Mouse (Mus musculus): Measurements from ENCODE around the gene Inpp5f. TPM values are rescaled to one million over a fixed set of nuclear protein-coding genes. Genes with fewer than 3 reads are reported as not detected.
A peak's percentile ranks its signal among the peaks of the same experiment; 100 is the strongest.
"Not testable (repeated sequence)": the region's sequence is repeated elsewhere in the genome, so short reads cannot be mapped to it uniquely, and the experiment has no call there.

Inpp5f gene
- polyA plus RNA-seq (2015; fragmentation: Nextera tagmentation; extraction: Ambion mirVana) = 25.3 TPM in 2 replicates

- Histone ChIP-seq H3K4me1 (peaks cover 13% of the 10 kb centered on the region), H3K4me3 (peak within 1 kb of the TSS; percentile 89), H3K27ac (peak within 1 kb of the TSS; percentile 74), H3K27me3 (no peaks in the 10 kb centered on the region), H3K4me2 (peak within 1 kb of the TSS; percentile 80), H3K9ac (peak within 1 kb of the TSS; percentile 88), H3K9me3 (no peaks in the 10 kb centered on the region), H3K36me3 (no peaks in the 10 kb centered on the region)
- WGBS = 2% methylated on average over 66 of the region's 68 CpGs
- peak; percentile 99 for ATAC-seq (ENCODE audit: insufficient number of reproducible peaks, insufficient read depth, low FRiP score, low TSS enrichment, low read depth)
These were observed at the start of gene Inpp5f for GRCm38 (mm10) chr7:128610897-128611798. Gene Inpp5f (plus strand): TSS chr7:128611328.

- no peak for ATAC-seq (ENCODE audit: insufficient number of reproducible peaks, insufficient read depth, low FRiP score, low TSS enrichment, low read depth)
- WGBS = 45% methylated on average over 4 of the region's 4 CpGs
- no peak overlapping the region for H3K9ac ChIP-seq
- no peaks in the 10 kb centered on the region for H3K36me3 ChIP-seq
- no peak overlapping the region for H3K4me2 ChIP-seq
- no peaks in the 10 kb centered on the region for H3K4me1 ChIP-seq
- H3K9me3 ChIP-seq = no peaks in the 10 kb centered on the region
- H3K27ac ChIP-seq = no peak overlapping the region
- H3K27me3 ChIP-seq = no peaks in the 10 kb centered on the region
- no peak overlapping the region for H3K4me3 ChIP-seq
These were observed 47.8 kb upstream of the Inpp5f start for GRCm38 (mm10) chr7:128563373-128563772.

- Histone ChIP-seq H3K4me3 (no peak overlapping the region), H3K27ac (no peak overlapping the region), H3K4me2 (no peak overlapping the region), H3K9ac (no peak overlapping the region), H3K9me3 (no peaks in the 10 kb centered on the region), H3K36me3 (no peaks in the 10 kb centered on the region), H3K27me3 (no peaks in the 10 kb centered on the region), H3K4me1 (no peaks in the 10 kb centered on the region)
- WGBS = 70% methylated on average over 7 of the region's 7 CpGs
- no peak for ATAC-seq (ENCODE audit: insufficient number of reproducible peaks, insufficient read depth, low FRiP score, low TSS enrichment, low read depth)
These were observed 44.8 kb upstream of the Inpp5f start for GRCm38 (mm10) chr7:128566311-128566710.

GRCm38 (mm10) chr7:128567561-128568244, 43.4 kb upstream of the Inpp5f start:
- no peak for ATAC-seq (ENCODE audit: insufficient number of reproducible peaks, insufficient read depth, low FRiP score, low TSS enrichment, low read depth)
- 89% methylated on average over 8 of the region's 8 CpGs for WGBS
- no peak overlapping the region for H3K4me3 ChIP-seq
- H3K27me3 ChIP-seq = no peaks in the 10 kb centered on the region
- no peaks in the 10 kb centered on the region for H3K4me1 ChIP-seq
- H3K9me3 ChIP-seq = no peaks in the 10 kb centered on the region
- H3K4me2 ChIP-seq = no peak overlapping the region
- no peak overlapping the region for H3K27ac ChIP-seq
- H3K36me3 ChIP-seq = no peaks in the 10 kb centered on the region
- H3K9ac ChIP-seq = no peak overlapping the region

GRCm38 (mm10) chr7:128569429-128569828, 41.7 kb upstream of the Inpp5f start:
- H3K36me3 ChIP-seq; H3K27ac ChIP-seq; H3K27me3 ChIP-seq; H3K4me3 ChIP-seq; H3K4me2 ChIP-seq; H3K9me3 ChIP-seq; H3K9ac ChIP-seq; ATAC-seq (ENCODE audit: insufficient number of reproducible peaks, insufficient read depth, low FRiP score, low TSS enrichment, low read depth); H3K4me1 ChIP-seq: not testable (repeated sequence)
- WGBS = 92% methylated on average over 2 of the region's 2 CpGs

DNA sequence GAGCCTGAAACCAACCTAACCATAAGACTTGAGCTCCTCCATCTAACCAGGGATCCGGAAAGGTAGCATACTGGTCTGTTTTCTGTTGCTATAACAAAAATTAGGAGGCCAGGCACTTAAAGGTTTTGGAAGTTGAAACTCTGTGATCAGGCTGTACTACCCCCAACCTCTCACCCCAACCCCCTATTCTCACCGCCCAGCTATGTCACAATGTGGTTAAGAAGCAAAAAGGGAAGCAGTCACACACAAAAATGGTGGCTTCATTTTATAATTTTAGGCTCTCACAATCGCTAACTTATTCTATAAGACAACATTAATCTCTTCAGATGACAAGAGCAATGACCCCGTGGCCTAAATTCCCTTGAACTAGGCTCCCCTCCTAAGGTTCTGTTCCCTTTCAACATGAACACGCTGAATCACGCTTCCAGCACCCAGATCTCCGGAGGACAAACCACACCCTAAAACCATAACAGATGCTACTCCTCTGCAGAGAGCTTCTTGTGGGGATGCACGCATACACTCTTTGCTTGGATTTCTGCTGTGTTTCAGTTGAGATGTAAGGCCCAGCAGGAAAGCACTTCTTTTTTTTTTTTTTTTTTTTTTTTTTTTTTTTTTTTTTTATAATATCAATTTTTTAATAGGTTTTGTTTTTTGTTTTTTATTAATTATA, 41.0 kb upstream of the Inpp5f start:
- Histone ChIP-seq H3K9me3 (no peaks in the 10 kb centered on the region), H3K4me2 (no peak overlapping the region), H3K27ac (no peak overlapping the region), H3K9ac (no peak overlapping the region), H3K4me1 (peaks cover 3% of the 10 kb centered on the region; the same call in 1 of the 2 replicates), H3K4me3 (no peak overlapping the region), H3K36me3 (no peaks in the 10 kb centered on the region), H3K27me3 (no peaks in the 10 kb centered on the region)
- no peak for ATAC-seq (ENCODE audit: insufficient number of reproducible peaks, insufficient read depth, low FRiP score, low TSS enrichment, low read depth)
- WGBS = 82% methylated on average over 8 of the region's 8 CpGs

- H3K4me3 ChIP-seq; H3K27ac ChIP-seq; H3K4me2 ChIP-seq; H3K4me1 ChIP-seq; H3K36me3 ChIP-seq; ATAC-seq (ENCODE audit: insufficient number of reproducible peaks, insufficient read depth, low FRiP score, low TSS enrichment, low read depth); H3K9me3 ChIP-seq; H3K27me3 ChIP-seq; H3K9ac ChIP-seq: not testable (repeated sequence)
- 89% methylated on average over 7 of the region's 7 CpGs for WGBS
These were observed 40.5 kb upstream of the Inpp5f start for GRCm38 (mm10) chr7:128570657-128571056.

GRCm38 (mm10) chr7:128572030-128572429, 39.1 kb upstream of the Inpp5f start:
- H3K9me3 ChIP-seq = no peaks in the 10 kb centered on the region
- H3K4me3 ChIP-seq = no peak overlapping the region
- H3K27me3 ChIP-seq = no peaks in the 10 kb centered on the region
- peaks cover 3% of the 10 kb centered on the region; the same call in 1 of the 2 replicates for H3K4me1 ChIP-seq
- H3K9ac ChIP-seq = no peak overlapping the region
- WGBS = 57% methylated on average over 4 of the region's 4 CpGs
- no peak overlapping the region for H3K27ac ChIP-seq
- no peak overlapping the region for H3K4me2 ChIP-seq
- no peaks in the 10 kb centered on the region for H3K36me3 ChIP-seq
- no peak for ATAC-seq (ENCODE audit: insufficient number of reproducible peaks, insufficient read depth, low FRiP score, low TSS enrichment, low read depth)

GRCm38 (mm10) chr7:128575211-128575610, 35.9 kb upstream of the Inpp5f start:
- Histone ChIP-seq H3K9me3 (no peaks in the 10 kb centered on the region), H3K36me3 (no peaks in the 10 kb centered on the region), H3K4me3 (no peak overlapping the region), H3K9ac (no peak overlapping the region), H3K4me2 (no peak overlapping the region), H3K4me1 (peaks cover 7% of the 10 kb centered on the region; the same call in 1 of the 2 replicates), H3K27me3 (no peaks in the 10 kb centered on the region), H3K27ac (no peak overlapping the region)
- ATAC-seq (ENCODE audit: insufficient number of reproducible peaks, insufficient read depth, low FRiP score, low TSS enrichment, low read depth) = no peak
- WGBS = 83% methylated on average over 5 of the region's 5 CpGs

DNA sequence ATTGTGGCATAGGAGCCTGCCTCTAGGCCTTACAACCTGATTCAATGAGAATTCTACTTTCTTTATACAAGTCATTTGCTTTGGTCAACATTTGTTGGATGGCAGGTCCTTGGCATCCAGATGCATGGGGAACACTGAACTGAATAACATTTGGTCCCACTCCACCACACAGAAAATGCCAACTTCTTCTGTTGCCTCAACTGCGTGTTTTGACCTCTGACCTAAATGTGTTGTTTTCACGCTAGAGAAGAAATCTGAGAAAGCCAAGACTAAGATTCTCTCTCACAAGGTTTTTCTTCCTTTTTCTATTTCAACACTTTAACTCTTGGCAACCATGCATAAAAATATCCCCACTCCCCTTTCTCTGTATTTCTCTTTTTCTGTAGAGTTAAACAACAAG, 35.3 kb upstream of the Inpp5f start:
- Histone ChIP-seq H3K4me1 (peaks cover 7% of the 10 kb centered on the region; the same call in 1 of the 2 replicates), H3K4me2 (no peak overlapping the region), H3K9me3 (no peaks in the 10 kb centered on the region), H3K9ac (no peak overlapping the region), H3K27me3 (no peaks in the 10 kb centered on the region), H3K27ac (no peak overlapping the region), H3K4me3 (no peak overlapping the region), H3K36me3 (no peaks in the 10 kb centered on the region)
- no peak for ATAC-seq (ENCODE audit: insufficient number of reproducible peaks, insufficient read depth, low FRiP score, low TSS enrichment, low read depth)
- 67% methylated on average over 2 of the region's 2 CpGs for WGBS

DNA sequence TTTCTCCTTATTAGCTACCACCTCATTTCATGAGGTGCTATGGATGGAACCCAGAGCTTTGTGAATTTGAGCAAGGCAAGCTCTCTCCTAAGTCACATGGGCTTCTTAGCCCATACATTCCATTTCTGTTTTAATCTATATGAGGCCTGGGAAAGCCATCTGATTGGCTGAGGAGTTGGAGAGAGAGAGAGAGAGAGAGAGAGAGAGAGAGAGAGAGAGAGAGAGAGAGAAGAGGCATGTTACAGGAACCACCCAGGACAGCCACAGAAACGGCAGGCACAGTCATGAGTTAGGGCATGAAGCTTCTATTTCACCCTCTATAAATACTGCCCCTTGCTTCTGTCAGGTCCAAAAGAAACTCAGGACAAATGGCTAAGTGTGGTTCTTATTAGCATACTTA, 33.5 kb upstream of the Inpp5f start:
- Histone ChIP-seq H3K9me3 (no peaks in the 10 kb centered on the region), H3K4me2 (no peak overlapping the region), H3K27me3 (no peaks in the 10 kb centered on the region), H3K36me3 (no peaks in the 10 kb centered on the region), H3K9ac (no peak overlapping the region), H3K4me3 (no peak overlapping the region), H3K4me1 (peaks cover 7% of the 10 kb centered on the region; the same call in 1 of the 2 replicates), H3K27ac (no peak overlapping the region)
- no peak for ATAC-seq (ENCODE audit: insufficient number of reproducible peaks, insufficient read depth, low FRiP score, low TSS enrichment, low read depth)
- 50% methylated on average over 1 of the region's 1 CpGs for WGBS
